Mouse (Mus musculus) forebrain, embryonic 10.5 days (tissue): Measurements from ENCODE around the gene Kcnk1. TPM values are rescaled to one million over a fixed set of nuclear protein-coding genes. Genes with fewer than 3 reads are reported as not detected.

Experiments used
- DNase-seq: peaks from one replicate; pipeline ENCODE4 v3.0.0-alpha.2; 2017; ENCODE audit warnings: low spot score; ENCODE audit errors: extremely low spot score
- H3K27ac ChIP-seq: fragments of 300-500 bp; sonication (generic); 2 replicates; pipeline ENCODE4 v1.5.1; 2016; ENCODE audit warnings: mild to moderate bottlenecking
- H3K27me3 ChIP-seq: fragments of 300-500 bp; sonication (generic); 2 replicates; pipeline ENCODE4 v1.6.1; 2016; ENCODE audit warnings: mild to moderate bottlenecking; ENCODE audit not compliant: poor library complexity, severe bottlenecking
- H3K36me3 ChIP-seq: fragments of 300-500 bp; sonication (generic); replicated peaks from 2 replicates; pipeline ENCODE4 v1.6.1; 2016; ENCODE audit warnings: mild to moderate bottlenecking, moderate library complexity
- H3K4me1 ChIP-seq: fragments of 300-500 bp; sonication (generic); 2 replicates; pipeline ENCODE4 v1.6.1; 2016
- H3K4me3 ChIP-seq: fragments of 300-500 bp; sonication (generic); 2 replicates; pipeline ENCODE4 v1.5.1; 2016; ENCODE audit warnings: mild to moderate bottlenecking, moderate library complexity
- H3K9me3 ChIP-seq: fragments of 300-500 bp; sonication (generic); 2 replicates; pipeline ENCODE4 v1.6.1; 2016; ENCODE audit warnings: mild to moderate bottlenecking, moderate library complexity
- WGBS: fragments of 180-500 bp; shearing (Covaris S2); methylation state at CpG from one replicate; pipeline ENCODE4 v1.1.7; 2016; 5-methylcytosine and 5-hydroxymethylcytosine counted together
- polyA plus RNA-seq: library from polyadenylated mRNA; unstranded; fragments of >200 nt; fragmentation: Nextera tagmentation; extraction: Ambion mirVana; gene quantifications from 2 replicates; pipeline ENCODE4 v1.2.1, GENCODE M21; 2016

Gene Kcnk1
- polyA plus RNA-seq, 1 experiment from 2014 or later: 12.3 TPM

GRCm38 (mm10) chr8:126072678-126073077, 77.7 kb downstream of the Kcnk1 start:
- Histone ChIP-seq H3K27me3 (peaks cover 23% of the 10 kb centered on the region), H3K4me1 (peaks cover 20% of the 10 kb centered on the region), H3K27ac (peak overlapping the region; percentile 74), H3K9me3 (no peaks in the 10 kb centered on the region), H3K36me3 (no peaks in the 10 kb centered on the region), H3K4me3 (peak overlapping the region; percentile 18; the same call in 1 of the 2 replicates)
- WGBS: 59% methylated on average over 5 of the region's 5 CpGs
- no peak for DNase-seq

DNA sequence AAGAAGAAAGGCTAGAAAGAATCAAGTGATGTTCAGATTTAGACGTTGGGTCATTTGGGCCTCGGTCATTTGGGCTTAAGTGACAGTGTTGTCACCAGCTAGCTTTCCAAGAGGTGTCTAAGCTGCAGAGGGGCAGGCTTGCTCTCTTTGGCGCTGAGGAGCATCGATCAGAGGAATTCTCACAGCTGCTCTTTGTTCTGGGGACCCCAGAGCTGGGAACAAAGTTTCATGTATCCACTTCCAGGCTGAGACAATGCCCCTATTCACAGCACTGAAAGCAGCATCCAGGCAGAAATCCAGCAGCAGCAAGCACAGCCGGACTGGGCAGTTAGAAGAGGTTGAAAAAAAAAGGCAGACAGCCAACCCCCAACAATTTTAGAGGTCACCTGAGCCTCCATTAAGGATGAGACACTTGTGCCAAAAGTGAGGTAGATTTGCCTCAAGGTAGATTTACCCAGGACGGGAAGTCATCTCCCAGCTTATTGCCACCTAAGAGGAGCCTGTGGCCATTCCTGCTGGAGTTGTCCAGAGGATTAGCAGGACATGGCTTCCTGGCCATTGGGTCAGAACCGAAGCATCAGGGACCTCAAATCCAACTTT, 78.3 kb downstream of the Kcnk1 start:
- Histone ChIP-seq H3K4me3 (peak overlapping the region; percentile 18; the same call in 1 of the 2 replicates), H3K27me3 (peaks cover 23% of the 10 kb centered on the region), H3K36me3 (no peaks in the 10 kb centered on the region), H3K27ac (peak overlapping the region; percentile 74), H3K9me3 (no peaks in the 10 kb centered on the region), H3K4me1 (peaks cover 15% of the 10 kb centered on the region)
- WGBS: 26% methylated on average over 7 of the region's 7 CpGs
- peak; percentile 42 for DNase-seq

DNA sequence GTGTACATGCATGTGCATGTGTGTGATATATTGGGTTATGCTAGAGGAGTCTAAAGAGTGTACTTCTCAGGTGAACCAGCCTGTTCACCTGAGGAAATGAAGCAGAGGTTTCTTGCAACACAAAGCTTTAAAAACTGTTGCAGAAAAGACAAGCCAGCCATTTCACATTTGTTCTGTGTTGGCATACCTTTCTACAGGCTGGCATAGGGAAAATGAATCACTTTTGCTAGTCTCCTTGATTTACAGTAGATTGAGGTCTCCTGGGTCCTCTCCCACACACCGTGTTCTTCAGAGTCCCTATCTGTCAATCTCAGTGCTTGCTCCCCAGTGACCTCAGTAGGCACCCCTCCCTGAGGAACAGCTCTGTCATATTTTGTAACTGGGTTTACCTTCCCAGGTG, 79.1 kb downstream of the Kcnk1 start:
- Histone ChIP-seq H3K27me3 (peaks cover 23% of the 10 kb centered on the region), H3K9me3 (no peaks in the 10 kb centered on the region), H3K36me3 (no peaks in the 10 kb centered on the region), H3K4me1 (peaks cover 15% of the 10 kb centered on the region), H3K27ac (no peak overlapping the region), H3K4me3 (no peak overlapping the region)
- no peak for DNase-seq
- 97% methylated on average over 1 of the region's 1 CpGs for WGBS

- no peak overlapping the region for H3K4me3 ChIP-seq
- peaks cover 23% of the 10 kb centered on the region for H3K27me3 ChIP-seq
- peaks cover 15% of the 10 kb centered on the region for H3K4me1 ChIP-seq
- WGBS: 20% methylated on average over 10 of the region's 10 CpGs
- no peak overlapping the region for H3K27ac ChIP-seq
- no peaks in the 10 kb centered on the region for H3K36me3 ChIP-seq
- DNase-seq: peak; percentile 72
- H3K9me3 ChIP-seq: no peaks in the 10 kb centered on the region
Measured at GRCm38 (mm10) chr8:126075400-126075799, 80.4 kb downstream of the Kcnk1 start.

Other genes with a start within 250 kb of the Kcnk1 start
- 0.15 TPM in 1 of 2 replicates, not detected in the other for gene Pcnx2, start 96.9 kb upstream of the Kcnk1 start, polyA plus RNA-seq
- gene Map3k21, start 84.7 kb upstream of the Kcnk1 start, polyA plus RNA-seq: not detected in 2 replicates